Mouse (Mus musculus): Measurements from ENCODE around the gene Ap3d1. TPM values are rescaled to one million over a fixed set of nuclear protein-coding genes. Genes with fewer than 3 reads are reported as not detected.

Gene Ap3d1
- polyA plus RNA-seq (2012; ENCODE audit: insufficient read depth, insufficient read length, missing spikeins) = 121 and 129 TPM in 2 replicates

GRCm38 (mm10) chr10:80742180-80742978 lies at the start of gene Ap3d1:
Gene Ap3d1, minus strand, starts transcription at chr10:80742264.
- TF ChIP-seq CTCF (IDR thresholded peaks at IDR 0.05; ENCODE audit: low read depth, low read length) = no peak
- TF ChIP-seq POLR2A (IDR thresholded peaks at IDR 0.05; ENCODE audit: borderline replicate concordance, low read depth, low read length) = no peak
- H3K4me1 ChIP-seq (ENCODE audit: control insufficient read depth, insufficient read depth, low read length) = peaks cover 30% of the 10 kb centered on the region

GRCm38 (mm10) chr10:80791476-80792174 lies 49.6 kb upstream of the Ap3d1 start:
- no peak overlapping the region for H3K27ac ChIP-seq (ENCODE audit: insufficient read depth, low read depth, low read length)
- TF ChIP-seq CTCF (IDR thresholded peaks at IDR 0.05; ENCODE audit: low read depth, low read length) (no peak), POLR2A (IDR thresholded peaks at IDR 0.05; ENCODE audit: borderline replicate concordance, low read depth, low read length) (no peak)
- H3K4me1 ChIP-seq (ENCODE audit: control insufficient read depth, insufficient read depth, low read length) = peaks cover 2% of the 10 kb centered on the region; the same call in 1 of the 2 replicates
- H3K4me3 ChIP-seq (ENCODE audit: insufficient read depth, low read length) = no peak overlapping the region

More at GRCm38 (mm10) chr10:80742180-80742978, at the start of gene Ap3d1:
- Histone ChIP-seq H3K4me3 (ENCODE audit: insufficient read depth, low read length) (peak within 1 kb of the TSS; percentile 98), H3K27ac (ENCODE audit: insufficient read depth, low read depth, low read length) (peak within 1 kb of the TSS; percentile 81)

GRCm38 (mm10) chr10:80790761-80791404 lies 48.8 kb upstream of the Ap3d1 start:
- Histone ChIP-seq H3K4me3 (ENCODE audit: insufficient read depth, low read length) (no peak overlapping the region), H3K4me1 (ENCODE audit: control insufficient read depth, insufficient read depth, low read length) (no peaks in the 10 kb centered on the region), H3K27ac (ENCODE audit: insufficient read depth, low read depth, low read length) (no peak overlapping the region)
- no peak for TF ChIP-seq CTCF (IDR thresholded peaks at IDR 0.05; ENCODE audit: low read depth, low read length)
- TF ChIP-seq POLR2A (IDR thresholded peaks at IDR 0.05; ENCODE audit: borderline replicate concordance, low read depth, low read length) = no peak

GRCm38 (mm10) chr10:80787517-80787916 lies 45.5 kb upstream of the Ap3d1 start:
- Histone ChIP-seq H3K4me3 (ENCODE audit: insufficient read depth, low read length) (no peak overlapping the region), H3K4me1 (ENCODE audit: control insufficient read depth, insufficient read depth, low read length) (no peaks in the 10 kb centered on the region), H3K27ac (ENCODE audit: insufficient read depth, low read depth, low read length) (no peak overlapping the region)
- no peak for TF ChIP-seq POLR2A (IDR thresholded peaks at IDR 0.05; ENCODE audit: borderline replicate concordance, low read depth, low read length)
- TF ChIP-seq CTCF (IDR thresholded peaks at IDR 0.05; ENCODE audit: low read depth, low read length) = no peak

- Histone ChIP-seq H3K4me1 (ENCODE audit: control insufficient read depth, insufficient read depth, low read length) (no peaks in the 10 kb centered on the region), H3K27ac (ENCODE audit: insufficient read depth, low read depth, low read length) (no peak overlapping the region), H3K4me3 (ENCODE audit: insufficient read depth, low read length) (no peak overlapping the region)
- TF ChIP-seq CTCF (IDR thresholded peaks at IDR 0.05; ENCODE audit: low read depth, low read length) (no peak), POLR2A (IDR thresholded peaks at IDR 0.05; ENCODE audit: borderline replicate concordance, low read depth, low read length) (no peak)
These were observed 43.9 kb upstream of the Ap3d1 start for GRCm38 (mm10) chr10:80785963-80786362.

DNA sequence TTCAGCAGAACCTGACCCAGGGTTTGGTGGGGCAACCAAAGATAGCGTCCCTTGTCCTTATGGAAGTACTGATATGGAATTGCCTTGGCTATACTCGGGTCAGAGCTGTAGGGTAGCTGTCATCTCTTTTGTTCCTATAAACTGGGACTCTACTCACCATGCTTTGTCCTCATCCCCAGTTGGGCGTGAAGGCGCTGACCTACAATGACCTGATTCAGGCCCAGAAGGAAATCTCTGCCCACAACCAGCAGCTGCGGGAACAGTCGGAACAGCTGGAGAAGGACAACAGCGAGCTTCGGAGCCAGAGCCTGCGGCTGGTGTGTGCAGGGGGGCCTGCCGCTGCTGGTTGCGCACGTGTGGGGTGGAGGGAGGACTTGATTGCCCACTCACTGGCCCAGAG lies 42.8 kb upstream of the Ap3d1 start:
- TF ChIP-seq CTCF (IDR thresholded peaks at IDR 0.05; ENCODE audit: low read depth, low read length) (no peak), POLR2A (IDR thresholded peaks at IDR 0.05; ENCODE audit: borderline replicate concordance, low read depth, low read length) (no peak)
- Histone ChIP-seq H3K27ac (ENCODE audit: insufficient read depth, low read depth, low read length) (no peak overlapping the region), H3K4me3 (ENCODE audit: insufficient read depth, low read length) (no peak overlapping the region), H3K4me1 (ENCODE audit: control insufficient read depth, insufficient read depth, low read length) (peaks cover under 1% of the 10 kb centered on the region; the same call in 1 of the 2 replicates)

- Histone ChIP-seq H3K4me1 (ENCODE audit: control insufficient read depth, insufficient read depth, low read length) (peaks cover 6% of the 10 kb centered on the region), H3K4me3 (ENCODE audit: insufficient read depth, low read length) (no peak overlapping the region), H3K27ac (ENCODE audit: insufficient read depth, low read depth, low read length) (no peak overlapping the region)
- TF ChIP-seq CTCF (IDR thresholded peaks at IDR 0.05; ENCODE audit: low read depth, low read length) (no peak), POLR2A (IDR thresholded peaks at IDR 0.05; ENCODE audit: borderline replicate concordance, low read depth, low read length) (no peak)
These were observed 42.2 kb upstream of the Ap3d1 start for GRCm38 (mm10) chr10:80784302-80784701.

- Histone ChIP-seq H3K4me1 (ENCODE audit: control insufficient read depth, insufficient read depth, low read length) (peaks cover 17% of the 10 kb centered on the region), H3K27ac (ENCODE audit: insufficient read depth, low read depth, low read length) (no peak overlapping the region), H3K4me3 (ENCODE audit: insufficient read depth, low read length) (no peak overlapping the region)
- TF ChIP-seq CTCF (IDR thresholded peaks at IDR 0.05; ENCODE audit: low read depth, low read length) (no peak), POLR2A (IDR thresholded peaks at IDR 0.05; ENCODE audit: borderline replicate concordance, low read depth, low read length) (no peak)
These were observed 37.5 kb upstream of the Ap3d1 start for GRCm38 (mm10) chr10:80779565-80779964.

GRCm38 (mm10) chr10:80777123-80777522 lies 35.1 kb upstream of the Ap3d1 start:
- TF ChIP-seq POLR2A (IDR thresholded peaks at IDR 0.05; ENCODE audit: borderline replicate concordance, low read depth, low read length) (no peak), CTCF (IDR thresholded peaks at IDR 0.05; ENCODE audit: low read depth, low read length) (no peak)
- Histone ChIP-seq H3K4me3 (ENCODE audit: insufficient read depth, low read length) (no peak overlapping the region), H3K4me1 (ENCODE audit: control insufficient read depth, insufficient read depth, low read length) (peaks cover 39% of the 10 kb centered on the region), H3K27ac (ENCODE audit: insufficient read depth, low read depth, low read length) (no peak overlapping the region)

All from bone marrow macrophage, adult 2 months (primary cell).